Mouse (Mus musculus) MEL (cell line): ENCODE data around the gene Cd44.

Experiments used
- CTCF ChIP-seq, 3 experiments: IDR thresholded peaks in 2 of 3; conservative IDR thresholded peaks in 1 of 3; 2 replicates each; pipeline ENCODE4 v1.5.1; 2011 to 2012; ENCODE audit warnings: low read length in 3 of 3, low read depth in 2 of 3, mild to moderate bottlenecking in 2 of 3, improper control_type of control experiment in 1 of 3, inconsistent platforms in 1 of 3, mixed read lengths in 1 of 3, moderate library complexity in 1 of 3; ENCODE audit not compliant: control insufficient read depth in 1 of 3, insufficient read depth in 1 of 3, poor library complexity in 1 of 3, severe bottlenecking in 1 of 3
- EP300 ChIP-seq, 2 experiments: IDR thresholded peaks; 2 replicates each; pipeline ENCODE4 v1.6.1; 2011; ENCODE audit warnings: improper control_type of control experiment in 2 of 2, low read length in 2 of 2, low read depth in 1 of 2, mild to moderate bottlenecking in 1 of 2
- MEF2A ChIP-seq: IDR thresholded peaks from 2 replicates; pipeline ENCODE4 v1.6.1; 2014; ENCODE audit warnings: low read depth, mild to moderate bottlenecking, inconsistent platforms, low read length, improper control_type of control experiment; ENCODE audit not compliant: poor library complexity, insufficient replicate concordance, severe bottlenecking; ENCODE audit errors: extremely low read depth
- RAD21 ChIP-seq: IDR thresholded peaks from 2 replicates; pipeline ENCODE4 v1.6.1; 2011; ENCODE audit warnings: mild to moderate bottlenecking, low read depth, low read length, improper control_type of control experiment
- TCF12 ChIP-seq: IDR thresholded peaks from 2 replicates; pipeline ENCODE4 v1.6.1; 2014; ENCODE audit warnings: low read depth, mild to moderate bottlenecking, inconsistent platforms, low read length, improper control_type of control experiment, moderate library complexity
- ZNF384 ChIP-seq: IDR thresholded peaks from 2 replicates; pipeline ENCODE4 v1.6.1; 2012; ENCODE audit warnings: low read depth, mild to moderate bottlenecking, inconsistent platforms, low read length, improper control_type of control experiment

DNA sequence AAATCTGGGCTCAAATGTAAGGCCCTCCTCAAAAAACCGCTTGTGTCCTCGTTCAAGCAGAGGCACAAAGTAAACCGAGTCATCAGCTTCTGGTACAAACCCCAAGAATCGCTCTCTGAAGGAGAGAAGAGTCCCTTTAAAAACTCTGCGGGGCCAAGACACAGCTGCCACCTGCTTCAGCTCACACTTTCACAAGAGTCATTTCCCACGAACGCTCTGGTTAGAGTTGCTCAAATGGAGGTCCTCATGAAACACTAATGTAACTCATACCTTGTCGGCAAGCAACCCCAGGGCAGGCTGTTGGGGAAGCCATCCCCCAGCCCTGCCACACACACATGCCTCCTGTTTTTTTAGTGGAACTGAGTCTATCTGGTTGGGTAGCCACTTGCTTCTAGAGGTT is 5.3 kb downstream of the Cd44 start:
- TF ChIP-seq EP300 (IDR thresholded peaks at IDR 0.05; ENCODE audit: low read depth in 1 of 2, low read length in 2 of 2) (no peak), CTCF (IDR thresholded peaks at IDR 0.05 in 2 of 3, conservative IDR thresholded peaks at IDR 0.05 in 1 of 3; ENCODE audit: control insufficient read depth in 1 of 3, insufficient read depth in 1 of 3, low read depth in 2 of 3, low read length in 3 of 3, poor library complexity in 1 of 3, severe bottlenecking in 1 of 3) (no peak), TCF12 (no peak), RAD21 (no peak), ZNF384 (no peak), MEF2A (no peak)
